Mouse (Mus musculus) large intestine, adult 2 months (tissue): ENCODE measurements around the gene Lmod2. TPM values are rescaled to one million over a fixed set of nuclear protein-coding genes. Genes with fewer than 3 reads are reported as not detected.

ENCODE experiments used
- DNase-seq: peaks from one replicate; pipeline ENCODE4 v3.0.0-alpha.2; 2012; ENCODE audit warnings: low read depth, low spot score
- WGBS: fragments of 180-500 bp; shearing (Covaris S2); methylation state at CpG from one replicate; pipeline ENCODE4 v1.1.7; 2018; 5-methylcytosine and 5-hydroxymethylcytosine counted together
- polyA plus RNA-seq: library from polyadenylated mRNA; depleted of rRNA; stranded (reverse); fragments of >200 nt; gene quantifications from 2 replicates; pipeline ENCODE4 v1.2.3, GENCODE M21; 2012; rRNA removed

Lmod2 gene
- polyA plus RNA-seq: not detected in 2 replicates

DNA sequence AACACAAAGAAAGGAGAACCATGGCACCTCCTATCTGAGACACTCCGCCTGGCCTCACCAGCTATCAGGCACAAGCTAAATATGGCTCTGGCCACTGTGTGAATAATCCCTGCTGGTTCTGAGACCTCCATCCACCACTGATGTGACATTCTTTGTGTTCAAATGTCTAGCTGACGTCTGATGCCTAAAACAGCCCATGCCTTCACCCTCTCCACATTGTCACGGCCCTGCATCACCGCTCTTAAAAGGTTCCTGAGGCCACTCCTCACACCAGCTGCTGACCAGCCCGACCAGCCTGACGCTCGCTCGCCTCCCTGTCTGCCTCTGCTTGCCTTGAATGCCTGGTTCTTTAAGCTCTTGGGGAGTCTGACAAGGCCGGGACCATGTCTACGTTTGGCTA, at the start of gene Lmod2:
Lmod2 (plus strand) TSS at position 263 of the 400 bp plus-strand sequence.
- WGBS: 83% methylated on average over 10 of the region's 10 CpGs
- no peak for DNase-seq

DNA sequence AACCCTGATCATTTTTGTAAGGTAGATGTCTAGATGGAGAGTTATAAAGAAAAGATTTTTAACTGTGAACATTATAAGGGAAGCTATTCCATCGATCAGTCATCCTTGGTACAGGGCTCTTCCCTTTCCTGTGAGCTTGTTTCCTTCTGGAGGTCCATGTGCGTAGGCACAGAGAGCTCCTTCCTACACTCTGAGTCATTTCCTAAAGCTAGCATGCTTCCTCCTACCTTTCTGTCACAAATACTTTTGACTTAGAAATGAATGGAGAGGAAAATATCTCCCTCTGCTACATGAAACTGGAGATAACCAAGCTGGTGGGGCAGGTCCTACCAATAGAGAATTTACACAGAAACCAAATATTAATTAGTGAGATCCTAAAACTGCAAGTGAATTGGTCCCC, 47.8 kb upstream of the Lmod2 start:
- WGBS: 77% methylated on average over 2 of the region's 2 CpGs
- no peak for DNase-seq

- WGBS: 40% methylated on average over 7 of the region's 7 CpGs
- no peak for DNase-seq
Observed at GRCm38 (mm10) chr6:24552046-24552445, 45.5 kb upstream of the Lmod2 start.

DNA sequence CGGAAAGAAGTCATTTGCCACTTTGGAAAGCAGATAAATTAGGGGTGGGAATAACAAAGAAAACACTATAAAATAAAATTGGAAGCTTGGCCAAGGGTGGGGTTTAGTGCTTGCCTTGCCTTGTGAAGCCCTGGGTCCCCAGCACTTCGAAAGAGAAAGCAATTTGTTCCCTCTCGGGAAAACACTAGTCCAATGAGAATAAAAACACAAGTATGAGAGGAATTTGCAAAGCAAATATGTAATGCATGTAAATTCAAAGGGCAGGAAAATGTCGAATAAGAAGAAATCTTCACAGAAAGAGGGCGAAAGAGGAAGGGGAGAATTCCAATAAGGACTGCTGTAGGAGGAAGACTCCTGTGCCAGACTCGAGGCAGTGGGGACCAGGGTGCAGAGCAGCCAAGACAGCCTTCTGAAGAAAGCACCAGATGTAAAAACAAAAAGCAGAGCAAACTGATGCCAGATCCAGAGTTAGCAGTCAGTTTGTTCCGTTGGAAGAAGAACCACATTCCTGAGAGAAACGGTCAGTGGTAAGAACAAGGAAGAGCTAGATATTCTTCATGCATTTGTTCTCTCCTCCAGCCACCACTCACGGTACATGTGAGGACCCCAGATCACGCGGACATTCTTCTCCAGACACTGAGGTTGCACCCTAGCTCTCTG, 43.0 kb upstream of the Lmod2 start:
- WGBS: 33% methylated on average over 11 of the region's 11 CpGs

DNA sequence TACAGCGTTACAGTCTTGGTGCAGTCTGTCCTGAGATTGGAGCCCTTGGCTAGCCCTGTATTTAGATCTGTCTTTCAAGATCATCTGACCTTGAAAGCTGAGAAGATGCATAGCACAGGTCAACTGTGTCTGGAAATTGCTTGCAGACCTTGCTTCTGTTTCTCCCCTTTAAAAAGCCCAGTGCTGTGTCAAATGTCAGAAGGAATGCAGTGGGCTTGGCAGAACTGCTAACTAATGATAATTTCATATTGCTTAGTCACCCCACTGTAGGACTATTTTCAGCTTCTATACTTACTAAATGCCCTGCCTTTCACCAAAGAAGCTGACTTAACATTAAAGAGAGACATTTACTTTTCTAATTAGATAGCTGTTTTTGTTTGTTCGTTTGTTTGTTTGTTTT, 42.1 kb upstream of the Lmod2 start:
- 78% methylated on average over 2 of the region's 2 CpGs for WGBS
- DNase-seq: no peak

More for the DNA sequence above, 43.0 kb upstream of the Lmod2 start:
- DNase-seq: no peak

DNA sequence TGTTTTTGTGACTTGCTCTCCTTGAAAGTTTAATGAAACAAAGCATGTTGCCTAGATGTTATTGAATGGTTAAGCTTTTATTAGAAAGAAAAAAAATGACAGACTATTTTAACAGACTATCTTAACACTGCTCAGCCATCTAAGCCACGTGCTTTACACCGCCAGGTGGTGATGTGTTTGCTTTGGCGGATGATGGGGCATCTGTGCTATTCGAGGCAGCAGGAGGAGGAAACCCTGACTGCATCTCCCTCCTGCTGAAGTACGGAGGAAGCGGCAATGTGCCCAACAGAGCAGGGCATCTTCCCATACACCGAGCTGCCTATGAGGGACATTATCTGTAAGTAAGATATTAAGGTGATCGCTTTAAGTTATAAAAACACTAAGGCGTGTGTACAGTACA, 33.5 kb upstream of the Lmod2 start:
- WGBS: 56% methylated on average over 9 of the region's 9 CpGs
- DNase-seq: no peak

DNA sequence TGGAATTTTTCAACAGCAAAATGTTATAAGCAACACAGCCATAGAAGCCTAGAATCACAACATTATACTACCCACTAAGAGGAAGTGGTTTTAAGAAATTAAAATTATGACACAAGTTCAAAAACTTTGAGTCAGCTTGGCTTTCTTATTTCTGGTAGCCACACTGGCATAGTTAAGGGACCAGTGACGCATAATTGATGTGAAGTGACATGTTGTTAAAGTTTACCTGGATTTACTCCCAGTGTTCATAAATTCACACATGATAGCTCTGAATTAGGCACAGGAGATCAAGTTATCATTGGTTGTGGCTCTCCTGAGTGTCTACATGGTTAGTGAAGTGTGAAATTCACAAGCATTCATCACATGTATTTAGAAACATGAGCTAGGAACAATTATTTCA, 32.7 kb upstream of the Lmod2 start:
- WGBS: 82% methylated on average over 1 of the region's 1 CpGs
- DNase-seq: no peak

GRCm38 (mm10) chr6:24568963-24569362, 28.6 kb upstream of the Lmod2 start:
- 84% methylated on average over 5 of the region's 5 CpGs for whole genome bisulfite sequencing
- no peak for DNase-seq

DNA sequence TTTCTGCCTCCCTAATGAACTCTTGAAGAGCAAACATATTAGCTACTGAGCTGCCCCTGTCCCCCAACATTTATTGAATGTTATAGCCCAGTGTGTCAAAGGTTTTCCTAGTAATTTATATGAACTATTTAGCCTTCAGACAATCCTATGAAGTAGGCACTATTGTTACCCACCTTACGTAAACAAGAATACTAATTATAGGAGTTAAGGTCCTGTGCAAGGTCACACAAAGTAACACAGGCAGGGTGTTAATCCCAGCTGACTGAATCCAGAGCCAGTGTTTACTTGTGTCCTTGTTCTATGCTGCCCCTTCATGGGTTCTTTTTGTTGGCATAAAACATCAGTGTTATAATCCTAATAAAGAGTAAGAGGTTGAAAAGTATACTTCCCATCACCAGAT, 27.9 kb upstream of the Lmod2 start:
- DNase-seq: no peak
- WGBS: 80% methylated on average over 1 of the region's 1 CpGs

DNA sequence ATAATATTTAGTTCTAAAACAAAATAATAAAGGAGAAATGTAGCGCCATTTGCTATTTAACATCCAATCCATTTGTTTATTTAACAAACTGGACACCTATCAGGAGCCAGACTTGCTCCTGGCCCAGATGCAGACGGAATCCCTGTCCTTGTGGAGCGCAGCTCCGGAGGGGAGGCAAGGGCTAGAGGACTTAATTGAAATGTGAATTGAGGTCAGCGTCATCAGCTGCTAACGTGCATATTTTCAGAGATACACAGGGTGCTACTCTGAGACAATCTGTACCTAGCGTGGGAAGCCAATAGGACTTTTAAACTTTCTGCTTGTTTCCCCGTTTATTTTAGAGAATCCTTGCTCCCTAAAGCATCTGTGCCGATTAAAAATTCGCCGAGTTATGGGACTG, 27.3 kb upstream of the Lmod2 start:
- no peak for DNase-seq
- 66% methylated on average over 11 of the region's 11 CpGs for WGBS

DNA sequence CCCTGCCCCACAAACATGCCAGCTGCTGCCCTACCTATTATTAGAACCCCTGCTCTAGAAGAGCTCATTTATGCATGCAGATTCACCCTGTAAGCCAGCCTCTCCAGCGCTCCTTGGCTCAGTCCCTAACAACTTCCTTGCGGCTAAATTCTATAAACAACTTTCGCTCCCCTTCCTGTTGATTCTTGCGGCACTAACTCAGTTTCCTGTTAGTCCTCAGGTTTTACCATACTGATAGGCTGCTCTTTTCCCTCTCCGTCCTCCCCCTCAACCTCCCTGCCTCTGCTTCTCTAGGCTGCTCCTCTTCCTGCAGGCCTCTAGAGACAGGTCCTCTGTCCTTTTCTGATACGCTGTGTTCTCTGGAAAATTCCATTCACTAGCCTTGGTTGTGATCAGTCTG, 26.4 kb upstream of the Lmod2 start:
- DNase-seq: no peak
- WGBS: 67% methylated on average over 6 of the region's 6 CpGs

- 90% methylated on average over 14 of the region's 14 CpGs for WGBS
- DNase-seq: no peak
Observed at GRCm38 (mm10) chr6:24572431-24572830, 25.1 kb upstream of the Lmod2 start.

GRCm38 (mm10) chr6:24573319-24573718, 24.2 kb upstream of the Lmod2 start:
- no peak for DNase-seq

GRCm38 (mm10) chr6:24583456-24583855, 14.1 kb upstream of the Lmod2 start:
- no peak for DNase-seq
- 67% methylated on average over 3 of the region's 3 CpGs for WGBS

- DNase-seq: no peak
- WGBS: 48% methylated on average over 10 of the region's 10 CpGs
Observed at GRCm38 (mm10) chr6:24585431-24586310, 11.9 kb upstream of the Lmod2 start.

- WGBS: 54% methylated on average over 3 of the region's 3 CpGs
- DNase-seq: no peak
Observed at GRCm38 (mm10) chr6:24586885-24587284, 10.7 kb upstream of the Lmod2 start.

- WGBS: 92% methylated on average over 5 of the region's 5 CpGs
Observed at GRCm38 (mm10) chr6:24590282-24590681, 7.3 kb upstream of the Lmod2 start.

DNA sequence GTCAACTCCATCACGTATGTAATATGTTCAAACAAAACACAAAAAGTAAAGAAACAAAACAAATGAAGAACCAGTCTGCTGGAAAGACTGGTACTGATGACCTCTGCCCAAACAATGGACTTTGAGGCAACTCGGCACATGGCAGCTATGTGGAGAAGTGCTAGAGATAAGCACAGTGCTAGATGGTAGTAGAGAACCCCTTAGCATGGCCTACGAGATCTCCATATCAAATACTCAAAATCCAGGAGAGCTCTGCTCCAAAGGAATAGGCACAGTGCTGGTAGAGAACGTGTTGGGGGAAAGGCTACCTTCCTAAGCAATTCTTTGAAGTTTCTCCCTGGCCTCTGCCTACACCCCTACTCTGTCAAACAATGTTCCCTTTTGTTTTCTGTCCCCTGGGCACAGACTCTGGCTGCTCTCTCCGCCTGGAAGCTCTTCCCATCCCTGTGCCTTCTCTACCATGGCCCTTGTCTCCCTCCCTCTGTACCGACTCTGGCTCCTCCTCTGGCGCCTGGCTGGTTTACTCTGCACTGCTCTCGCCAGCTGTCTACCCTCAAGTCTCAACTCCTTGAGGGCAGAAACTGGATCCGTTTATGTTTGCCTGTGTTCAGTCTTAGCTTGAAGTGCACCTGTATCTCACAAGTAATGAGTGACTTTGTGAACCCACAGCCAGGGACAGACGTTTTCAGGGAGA, 5.9 kb upstream of the Lmod2 start:
- no peak for DNase-seq
- WGBS: 46% methylated on average over 10 of the region's 10 CpGs

More at GRCm38 (mm10) chr6:24590282-24590681, 7.3 kb upstream of the Lmod2 start:
- no peak for DNase-seq

- 90% methylated on average over 6 of the region's 6 CpGs for WGBS
Observed at GRCm38 (mm10) chr6:24599179-24599578, 1.6 kb downstream of the Lmod2 start.

DNA sequence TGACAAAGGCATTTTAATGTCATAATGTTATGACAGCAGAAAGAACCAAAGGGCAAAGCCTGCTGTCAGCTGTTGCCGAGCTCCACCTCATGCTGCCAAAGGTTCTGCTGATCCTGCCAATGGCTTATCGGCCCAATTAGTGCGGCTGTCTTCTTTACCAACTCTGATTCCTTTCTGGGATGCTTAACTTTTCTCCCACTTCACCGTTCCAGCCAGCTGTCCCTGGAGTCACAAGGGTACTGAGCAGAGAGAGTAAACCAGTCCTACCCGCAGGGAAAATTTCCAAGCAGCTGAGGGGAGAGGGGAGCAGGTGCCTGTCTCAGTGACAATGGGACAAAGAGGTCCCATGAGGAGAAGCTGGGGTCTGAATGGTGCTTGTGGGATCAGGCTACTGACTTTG, 2.1 kb downstream of the Lmod2 start:
- no peak for DNase-seq
- 87% methylated on average over 5 of the region's 5 CpGs for WGBS

More at GRCm38 (mm10) chr6:24599179-24599578, 1.6 kb downstream of the Lmod2 start:
- DNase-seq: no peak
